Mouse (Mus musculus) embryonic fibroblast, embryonic 13.5 days (primary cell): ENCODE results near the gene Dnah11. TPM values are rescaled to one million over a fixed set of nuclear protein-coding genes. Genes with fewer than 3 reads are reported as not detected.

Experiments used
- H3K27ac ChIP-seq: 2 replicates; pipeline ENCODE4 v1.5.1; 2012; ENCODE audit warnings: low read length, control low read depth, inconsistent platforms; ENCODE audit not compliant: insufficient read depth
- H3K4me1 ChIP-seq: 2 replicates; pipeline ENCODE4 v1.6.1; 2011; ENCODE audit warnings: low read length; ENCODE audit not compliant: control insufficient read depth, insufficient read depth
- H3K4me3 ChIP-seq: 2 replicates; pipeline ENCODE4 v1.5.1; 2011; ENCODE audit warnings: mild to moderate bottlenecking, control low read depth, low read length; ENCODE audit not compliant: insufficient read depth
- CTCF ChIP-seq: IDR thresholded peaks from 2 replicates; pipeline ENCODE4 v1.5.1; 2011; ENCODE audit warnings: mild to moderate bottlenecking, control low read depth, low read length, moderate library complexity, borderline replicate concordance; ENCODE audit not compliant: insufficient read depth
- POLR2A ChIP-seq: IDR thresholded peaks from 2 replicates; pipeline ENCODE4 v1.6.1; 2011; ENCODE audit warnings: low read depth, mild to moderate bottlenecking, control low read depth, low read length, moderate library complexity
- polyA plus RNA-seq: library from polyadenylated mRNA; stranded (reverse); fragments of >200 nt; gene quantifications from 2 replicates; pipeline ENCODE4 v1.2.4, GENCODE M21; 2011; ENCODE audit warnings: low read depth; ENCODE audit not compliant: missing spikeins, insufficient read length

The Dnah11 gene
- polyA plus RNA-seq, 1 experiment: not detected

GRCm38 (mm10) chr12:117993499-117993898 lies 205.3 kb downstream of the Dnah11 start:
- Histone ChIP-seq H3K4me3 (no peak overlapping the region), H3K4me1 (no peaks in the 10 kb centered on the region), H3K27ac (no peak overlapping the region)
- TF ChIP-seq POLR2A (no peak), CTCF (peak; percentile 86)

- Histone ChIP-seq H3K27ac (no peak overlapping the region), H3K4me3 (no peak overlapping the region), H3K4me1 (no peaks in the 10 kb centered on the region)
- TF ChIP-seq CTCF (no peak), POLR2A (no peak)
Observed at GRCm38 (mm10) chr12:117989018-117989828, 209.6 kb downstream of the Dnah11 start.

- Histone ChIP-seq H3K4me3 (no peak overlapping the region), H3K27ac (no peak overlapping the region), H3K4me1 (no peaks in the 10 kb centered on the region)
- no peak for TF ChIP-seq POLR2A
- no peak for TF ChIP-seq CTCF
Observed at GRCm38 (mm10) chr12:117980315-117980714, 218.5 kb downstream of the Dnah11 start.

- no peak for TF ChIP-seq CTCF
- no peak for TF ChIP-seq POLR2A
- no peak overlapping the region for H3K4me3 ChIP-seq
- no peaks in the 10 kb centered on the region for H3K4me1 ChIP-seq
- H3K27ac ChIP-seq: no peak overlapping the region
Observed at GRCm38 (mm10) chr12:117973712-117974111, 225.1 kb downstream of the Dnah11 start.

GRCm38 (mm10) chr12:117962698-117963097 lies 236.1 kb downstream of the Dnah11 start:
- Histone ChIP-seq H3K4me1 (no peaks in the 10 kb centered on the region), H3K4me3 (no peak overlapping the region), H3K27ac (no peak overlapping the region)
- no peak for TF ChIP-seq POLR2A
- TF ChIP-seq CTCF: no peak

GRCm38 (mm10) chr12:117959213-117959612 lies 239.6 kb downstream of the Dnah11 start:
- H3K4me1 ChIP-seq: no peaks in the 10 kb centered on the region
- TF ChIP-seq POLR2A: no peak
- no peak for TF ChIP-seq CTCF
- H3K4me3 ChIP-seq: no peak overlapping the region
- no peak overlapping the region for H3K27ac ChIP-seq

- H3K4me1 ChIP-seq: no peaks in the 10 kb centered on the region
- H3K27ac ChIP-seq: no peak overlapping the region
- no peak for TF ChIP-seq POLR2A
- no peak for TF ChIP-seq CTCF
- H3K4me3 ChIP-seq: no peak overlapping the region
Observed at GRCm38 (mm10) chr12:117946823-117947704, 251.8 kb downstream of the Dnah11 start.

- TF ChIP-seq CTCF (no peak), POLR2A (no peak)
- H3K4me1 ChIP-seq: no peaks in the 10 kb centered on the region
- H3K27ac ChIP-seq: no peak overlapping the region
- no peak overlapping the region for H3K4me3 ChIP-seq
Observed at GRCm38 (mm10) chr12:117941947-117942346, 256.9 kb downstream of the Dnah11 start.

- no peak overlapping the region for H3K27ac ChIP-seq
- no peaks in the 10 kb centered on the region for H3K4me1 ChIP-seq
- no peak overlapping the region for H3K4me3 ChIP-seq
- no peak for TF ChIP-seq POLR2A
- TF ChIP-seq CTCF: no peak
Observed at GRCm38 (mm10) chr12:117938214-117938613, 260.6 kb downstream of the Dnah11 start.

GRCm38 (mm10) chr12:117932026-117932425 lies 266.8 kb downstream of the Dnah11 start:
- Histone ChIP-seq H3K4me1 (no peaks in the 10 kb centered on the region), H3K4me3 (no peak overlapping the region), H3K27ac (no peak overlapping the region)
- TF ChIP-seq CTCF (no peak), POLR2A (no peak)
